ENCODE assay signal across 12 mouse cellular contexts in genomic region chr1:47097084-47097996, GRCm38 (mm10).
"Had no signal": no experiment of that assay in that cellular context is flagged by ENCODE, and none has a peak within 500 bp of the region (broad histone marks: within the 10 kb centered on the region; RNA-seq: fewer than 3 reads in every experiment).

No protein-coding gene starts in this region.

- H3K9ac ChIP-seq: limb, embryonic 13.5 days; liver, embryonic 14.5 days; midbrain, embryonic 15.5 days; neural tube, embryonic 13.5 days had no signal

- H3K36me3 ChIP-seq: limb, embryonic 13.5 days; midbrain, embryonic 15.5 days; neural tube, embryonic 13.5 days had no signal

- H3K27me3 ChIP-seq: limb, embryonic 13.5 days; midbrain, embryonic 15.5 days; neural tube, embryonic 13.5 days had no signal

- H3K9me3 ChIP-seq: limb, embryonic 13.5 days; midbrain, embryonic 15.5 days; neural tube, embryonic 13.5 days had no signal

- H3K4me1 ChIP-seq: limb, embryonic 13.5 days; neural tube, embryonic 13.5 days had no signal

- DNase-seq: kidney, adult 11 months; kidney, postnatal 10 days; left cerebral cortex, postnatal 4 days; lung, adult 18-20 months; right cerebral cortex, adult 18-20 months; right cerebral cortex, postnatal 25 days; thymus, postnatal 4 days had no signal

- ATAC-seq: midbrain, embryonic 15.5 days had no signal

- H3K27ac ChIP-seq: limb, embryonic 13.5 days; liver, embryonic 14.5 days; midbrain, embryonic 15.5 days; neural tube, embryonic 13.5 days; stomach, postnatal 0 days had no signal

- H3K4me2 ChIP-seq: limb, embryonic 13.5 days; midbrain, embryonic 15.5 days; neural tube, embryonic 13.5 days had no signal

- H3K4me3 ChIP-seq: limb, embryonic 13.5 days; midbrain, embryonic 15.5 days; neural tube, embryonic 13.5 days had no signal
